Mouse (Mus musculus) liver, adult 2 months (tissue): ENCODE measurements around the gene Kdm1a.

ENCODE experiments used
- CTCF ChIP-seq: fragments of 200-500 bp; IDR thresholded peaks from 2 replicates; pipeline ENCODE4 v1.5.1; 2011; ENCODE audit warnings: low read depth, low read length, control low read depth
- POLR2A ChIP-seq: fragments of 200-500 bp; IDR thresholded peaks from 2 replicates; pipeline ENCODE4 v1.6.1; 2011; ENCODE audit warnings: low read length, control low read depth; ENCODE audit not compliant: insufficient read depth; ENCODE audit errors: extremely low read depth

DNA sequence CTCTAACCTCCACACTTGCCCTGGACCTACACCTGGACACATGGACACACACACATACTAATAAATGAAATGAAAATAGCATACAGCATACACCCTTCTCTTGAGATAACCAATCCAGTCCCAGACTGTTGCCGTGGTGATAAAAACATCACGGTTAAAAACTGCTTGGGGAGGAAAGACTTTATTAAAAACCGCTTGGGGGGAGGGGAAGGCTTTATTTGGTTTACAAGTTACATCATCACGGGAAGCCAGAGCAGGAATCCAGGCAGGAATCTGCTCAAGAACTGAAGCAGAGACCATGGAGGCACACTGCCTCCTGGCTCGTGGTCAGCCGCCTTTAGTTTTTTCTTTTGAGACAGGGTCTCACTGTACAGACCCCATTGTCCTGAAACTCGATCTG is 11.1 kb upstream of the Kdm1a start:
- TF ChIP-seq CTCF (no peak), POLR2A (no peak)
